Mouse (Mus musculus): ENCODE results near the gene Krt75. TPM values are rescaled to one million over a fixed set of nuclear protein-coding genes. Genes with fewer than 3 reads are reported as not detected.

Gene Krt75
- 0.10 TPM for polyA plus RNA-seq (2017; shearing (Covaris generic))

GRCm38 (mm10) chr15:101573796-101574345 lies at the start of gene Krt75:
Gene Krt75 (minus strand): TSS chr15:101573904.

GRCm38 (mm10) chr15:101562850-101563249 lies 10.9 kb downstream of the Krt75 start, which contains the start of gene Krt90:
Gene Krt90 (minus strand): TSS chr15:101562950.

GRCm38 (mm10) chr15:101550567-101550966 lies 23.1 kb downstream of the Krt75 start, which contains the start of gene Krt82:
Gene Krt82 (minus strand): TSS chr15:101550667.

GRCm38 (mm10) chr15:101532720-101533119 lies 41.0 kb downstream of the Krt75 start, which contains the start of gene Krt84:
Gene Krt84 (minus strand): TSS chr15:101532820.

GRCm38 (mm10) chr15:101517161-101517560 lies 56.5 kb downstream of the Krt75 start, which contains the start of gene Gm49425:
Gene Gm49425 (minus strand): TSS chr15:101517261.

Other genes starting within 250 kb of the Krt75 start
- gene Krt80, start 203.7 kb downstream of the Krt75 start, polyA plus RNA-seq (2017; shearing (Covaris generic)) = not detected
- gene Krt7, start 162.9 kb downstream of the Krt75 start, polyA plus RNA-seq (2017; shearing (Covaris generic)) = not detected
- not detected for gene Krt87, start 135.1 kb downstream of the Krt75 start, polyA plus RNA-seq (2017; shearing (Covaris generic))
- not detected for gene Krt88, start 126.2 kb downstream of the Krt75 start, polyA plus RNA-seq (2017; shearing (Covaris generic))
- gene Krt81, start 110.2 kb downstream of the Krt75 start, polyA plus RNA-seq (2017; shearing (Covaris generic)) = not detected
- gene Krt86, start 100.4 kb downstream of the Krt75 start, polyA plus RNA-seq (2017; shearing (Covaris generic)) = not detected
- not detected for gene Krt83, start 82.4 kb downstream of the Krt75 start, polyA plus RNA-seq (2017; shearing (Covaris generic))
- gene Gm49425, start 56.6 kb downstream of the Krt75 start, polyA plus RNA-seq (2017; shearing (Covaris generic)) = not detected
- not detected for gene Krt84, start 41.1 kb downstream of the Krt75 start, polyA plus RNA-seq (2017; shearing (Covaris generic))
- gene Krt82, start 23.2 kb downstream of the Krt75 start, polyA plus RNA-seq (2017; shearing (Covaris generic)) = not detected
- not detected for gene Krt90, start 11.0 kb downstream of the Krt75 start, polyA plus RNA-seq (2017; shearing (Covaris generic))
- not detected for gene Gm5414, start 54.3 kb upstream of the Krt75 start, polyA plus RNA-seq (2017; shearing (Covaris generic))
- gene Gm5478, start 73.5 kb upstream of the Krt75 start, polyA plus RNA-seq (2017; shearing (Covaris generic)) = not detected
- not detected for gene Krt6b, start 106.4 kb upstream of the Krt75 start, polyA plus RNA-seq (2017; shearing (Covaris generic))
- gene Krt6a, start 120.4 kb upstream of the Krt75 start, polyA plus RNA-seq (2017; shearing (Covaris generic)) = not detected
- not detected for gene Krt5, start 139.0 kb upstream of the Krt75 start, polyA plus RNA-seq (2017; shearing (Covaris generic))
- not detected for gene Krt71, start 169.2 kb upstream of the Krt75 start, polyA plus RNA-seq (2017; shearing (Covaris generic))
- not detected for gene Krt72, start 212.6 kb upstream of the Krt75 start, polyA plus RNA-seq (2017; shearing (Covaris generic))
- gene Krt73, start 228.4 kb upstream of the Krt75 start, polyA plus RNA-seq (2017; shearing (Covaris generic)) = not detected
- gene Krt2, start 244.3 kb upstream of the Krt75 start, polyA plus RNA-seq (2017; shearing (Covaris generic)) = not detected

All from naive thymus-derived CD4-positive, alpha-beta T cell, adult 5 months (primary cell).